Mouse (Mus musculus): Measurements from ENCODE around the gene Sp6. TPM values are rescaled to one million over a fixed set of nuclear protein-coding genes. Genes with fewer than 3 reads are reported as not detected.

The Sp6 gene
- polyA plus RNA-seq, 1 experiment from 2014 or later = 0.29 TPM

- no peak for ATAC-seq
- peaks cover 40% of the 10 kb centered on the region for H3K4me1 ChIP-seq (replicated peaks)
- H3K4me2 ChIP-seq (replicated peaks) = peak overlapping the region; percentile 79
- peak overlapping the region; percentile 37 for H3K4me3 ChIP-seq (replicated peaks)
- H3K27ac ChIP-seq = no peak overlapping the region
- no peaks in the 10 kb centered on the region for H3K36me3 ChIP-seq
- H3K9ac ChIP-seq = no peak overlapping the region
- peaks cover 71% of the 10 kb centered on the region for H3K27me3 ChIP-seq (replicated peaks)
- 1% methylated on average over 36 of the region's 36 CpGs for WGBS
- H3K9me3 ChIP-seq = no peaks in the 10 kb centered on the region
These were observed 4.7 kb downstream of the Sp6 start for GRCm38 (mm10) chr11:97017696-97018582.

GRCm38 (mm10) chr11:97018583-97019344 is 5.6 kb downstream of the Sp6 start:
- peak; percentile 41 for ATAC-seq
- no peak overlapping the region; the same call in 1 of the 2 replicates for H3K9ac ChIP-seq
- peak overlapping the region; percentile 37 for H3K4me3 ChIP-seq (replicated peaks)
- no peak overlapping the region for H3K27ac ChIP-seq
- H3K4me1 ChIP-seq (replicated peaks) = peaks cover 37% of the 10 kb centered on the region
- peak overlapping the region; percentile 79 for H3K4me2 ChIP-seq (replicated peaks)
- H3K27me3 ChIP-seq (replicated peaks) = peaks cover 79% of the 10 kb centered on the region
- WGBS = under 1% methylated on average over 65 of the region's 68 CpGs
- H3K9me3 ChIP-seq = no peaks in the 10 kb centered on the region
- no peaks in the 10 kb centered on the region for H3K36me3 ChIP-seq

GRCm38 (mm10) chr11:97019345-97019708 is 6.1 kb downstream of the Sp6 start:
- Histone ChIP-seq H3K4me3 (replicated peaks) (peak overlapping the region; percentile 37), H3K4me1 (replicated peaks) (peaks cover 37% of the 10 kb centered on the region), H3K9me3 (no peaks in the 10 kb centered on the region), H3K27ac (no peak overlapping the region), H3K27me3 (replicated peaks) (peaks cover 85% of the 10 kb centered on the region), H3K4me2 (replicated peaks) (peak overlapping the region; percentile 79), H3K9ac (no peak overlapping the region), H3K36me3 (no peaks in the 10 kb centered on the region)
- WGBS = 12% methylated on average over 13 of the region's 13 CpGs
- ATAC-seq = no peak

- Histone ChIP-seq H3K9me3 (no peaks in the 10 kb centered on the region), H3K9ac (no peak overlapping the region), H3K27ac (no peak overlapping the region), H3K4me3 (replicated peaks) (peak overlapping the region; percentile 51), H3K27me3 (replicated peaks) (peaks cover 73% of the 10 kb centered on the region), H3K36me3 (no peaks in the 10 kb centered on the region), H3K4me1 (replicated peaks) (peaks cover 45% of the 10 kb centered on the region), H3K4me2 (replicated peaks) (peak overlapping the region; percentile 92)
- no peak for ATAC-seq
- WGBS = 3% methylated on average over 27 of the region's 27 CpGs
These were observed 8.0 kb downstream of the Sp6 start for GRCm38 (mm10) chr11:97021121-97021765.

- H3K36me3 ChIP-seq = no peaks in the 10 kb centered on the region
- WGBS = under 1% methylated on average over 50 of the region's 50 CpGs
- ATAC-seq = peak; percentile 68
These were observed 8.8 kb downstream of the Sp6 start for GRCm38 (mm10) chr11:97021873-97022484.

GRCm38 (mm10) chr11:97024977-97025376 is 11.8 kb downstream of the Sp6 start:
- H3K4me2 ChIP-seq (replicated peaks) = no peak overlapping the region
- H3K4me1 ChIP-seq (replicated peaks) = peaks cover 24% of the 10 kb centered on the region
- H3K9ac ChIP-seq = no peak overlapping the region
- no peaks in the 10 kb centered on the region for H3K36me3 ChIP-seq
- 55% methylated on average over 10 of the region's 10 CpGs for WGBS
- no peaks in the 10 kb centered on the region for H3K9me3 ChIP-seq
- peaks cover 43% of the 10 kb centered on the region for H3K27me3 ChIP-seq (replicated peaks)
- ATAC-seq = no peak
- H3K4me3 ChIP-seq (replicated peaks) = no peak overlapping the region
- H3K27ac ChIP-seq = no peak overlapping the region

More at GRCm38 (mm10) chr11:97021873-97022484, 8.8 kb downstream of the Sp6 start:
- peak overlapping the region; percentile 92 for H3K4me2 ChIP-seq (replicated peaks)
- H3K4me3 ChIP-seq (replicated peaks) = peak overlapping the region; percentile 51
- H3K9ac ChIP-seq = peak overlapping the region; percentile 58
- peaks cover 66% of the 10 kb centered on the region for H3K27me3 ChIP-seq (replicated peaks)
- H3K4me1 ChIP-seq (replicated peaks) = peaks cover 45% of the 10 kb centered on the region
- no peak overlapping the region for H3K27ac ChIP-seq
- no peaks in the 10 kb centered on the region for H3K9me3 ChIP-seq

- peak; percentile 41 for ATAC-seq
- Histone ChIP-seq H3K27me3 (replicated peaks) (peaks cover 35% of the 10 kb centered on the region), H3K27ac (peak overlapping the region; percentile 74), H3K9ac (peak overlapping the region; percentile 43), H3K4me2 (replicated peaks) (peak overlapping the region; percentile 63), H3K9me3 (no peaks in the 10 kb centered on the region), H3K4me1 (replicated peaks) (peaks cover 32% of the 10 kb centered on the region), H3K4me3 (replicated peaks) (peak overlapping the region; percentile 26), H3K36me3 (no peaks in the 10 kb centered on the region)
- WGBS = 5% methylated on average over 17 of the region's 17 CpGs
These were observed 12.6 kb downstream of the Sp6 start for GRCm38 (mm10) chr11:97025721-97026344.

- peak within 1 kb of the TSS; percentile 71 for H3K27ac ChIP-seq
- H3K4me1 ChIP-seq (replicated peaks) = peaks cover 17% of the 10 kb centered on the region
- WGBS = 2% methylated on average over 25 of the region's 25 CpGs
- ATAC-seq = peak; percentile 86
- H3K4me2 ChIP-seq (replicated peaks) = peak within 1 kb of the TSS; percentile 89
- peak within 1 kb of the TSS; percentile 68 for H3K4me3 ChIP-seq (replicated peaks)
- no peaks in the 10 kb centered on the region for H3K27me3 ChIP-seq (replicated peaks)
- H3K9ac ChIP-seq = peak within 1 kb of the TSS; percentile 71
- H3K36me3 ChIP-seq = peaks cover 3% of the 10 kb centered on the region; the same call in 1 of the 2 replicates
- no peaks in the 10 kb centered on the region for H3K9me3 ChIP-seq
These were observed 16.7 kb downstream of the Sp6 start, which contains the start of gene Scrn2 for GRCm38 (mm10) chr11:97029686-97030417. Gene Scrn2 (plus strand): TSS chr11:97029938.

- peak; percentile 12 for ATAC-seq
- Histone ChIP-seq H3K9ac (peak overlapping the region; percentile 71), H3K4me1 (replicated peaks) (peaks cover 15% of the 10 kb centered on the region), H3K9me3 (no peaks in the 10 kb centered on the region), H3K36me3 (peaks cover 3% of the 10 kb centered on the region; the same call in 1 of the 2 replicates), H3K4me3 (replicated peaks) (peak overlapping the region; percentile 68), H3K27ac (peak overlapping the region; percentile 71; the same call in 1 of the 2 replicates), H3K4me2 (replicated peaks) (peak overlapping the region; percentile 89), H3K27me3 (replicated peaks) (no peaks in the 10 kb centered on the region)
- 16% methylated on average over 15 of the region's 15 CpGs for WGBS
These were observed 17.2 kb downstream of the Sp6 start for GRCm38 (mm10) chr11:97030426-97030825.

- Histone ChIP-seq H3K4me1 (replicated peaks) (peaks cover 9% of the 10 kb centered on the region), H3K36me3 (peaks cover 3% of the 10 kb centered on the region; the same call in 1 of the 2 replicates), H3K27me3 (replicated peaks) (no peaks in the 10 kb centered on the region), H3K4me3 (replicated peaks) (no peak overlapping the region), H3K4me2 (replicated peaks) (no peak overlapping the region), H3K9ac (no peak overlapping the region), H3K27ac (no peak overlapping the region), H3K9me3 (no peaks in the 10 kb centered on the region)
- ATAC-seq = no peak
- WGBS = 77% methylated on average over 12 of the region's 12 CpGs
These were observed 18.8 kb downstream of the Sp6 start for GRCm38 (mm10) chr11:97031977-97032376.

GRCm38 (mm10) chr11:97032499-97032898 is 19.3 kb downstream of the Sp6 start:
- peaks cover 9% of the 10 kb centered on the region for H3K4me1 ChIP-seq (replicated peaks)
- no peak overlapping the region for H3K4me3 ChIP-seq (replicated peaks)
- H3K27ac ChIP-seq = no peak overlapping the region
- no peaks in the 10 kb centered on the region for H3K27me3 ChIP-seq (replicated peaks)
- H3K36me3 ChIP-seq = peaks cover 3% of the 10 kb centered on the region; the same call in 1 of the 2 replicates
- H3K9me3 ChIP-seq = no peaks in the 10 kb centered on the region
- 90% methylated on average over 4 of the region's 4 CpGs for WGBS
- no peak overlapping the region for H3K4me2 ChIP-seq (replicated peaks)
- no peak for ATAC-seq
- H3K9ac ChIP-seq = no peak overlapping the region
